Mouse (Mus musculus): ENCODE data around the gene Gna12.

Gene Gna12

GRCm38 (mm10) chr5:140830314-140831063 is at the start of gene Gna12:
Gene Gna12, minus strand, starts transcription at chr5:140830431.
- DNase-seq (ENCODE audit: low spot score) = peak; percentile 95

- DNase-seq (ENCODE audit: low spot score) = no peak
Observed at GRCm38 (mm10) chr5:140878644-140879043, 48.4 kb upstream of the Gna12 start.

DNA sequence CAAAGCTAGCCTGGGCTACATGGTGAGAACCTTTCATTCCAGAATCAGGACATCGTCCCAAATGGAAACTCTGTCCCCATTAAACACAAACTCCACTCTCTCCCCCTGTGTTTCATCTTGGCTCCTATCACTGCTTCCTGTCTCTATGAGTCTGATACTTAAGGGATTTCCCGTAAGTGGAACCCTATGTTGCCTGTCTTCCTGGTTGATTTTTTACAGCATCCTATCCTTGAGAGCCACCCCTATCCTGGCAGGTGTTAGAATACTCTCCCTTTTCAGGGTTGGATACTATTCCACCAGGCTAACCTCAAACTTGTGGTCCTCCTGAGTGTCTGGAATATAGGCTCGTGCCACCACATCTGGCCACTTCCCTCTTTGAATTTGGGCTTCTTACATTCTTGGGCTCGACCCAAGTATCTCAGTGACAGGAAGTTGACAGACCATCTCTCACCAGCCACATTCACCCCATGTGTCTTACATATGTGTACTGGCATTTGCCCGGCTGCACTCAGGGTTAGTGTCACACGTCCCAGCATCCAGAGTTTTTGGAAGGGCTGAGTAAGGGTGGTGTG is 43.6 kb upstream of the Gna12 start:
- no peak for DNase-seq (ENCODE audit: low spot score)

GRCm38 (mm10) chr5:140873039-140873551 is 42.9 kb upstream of the Gna12 start:
- DNase-seq (ENCODE audit: low spot score) = peak; percentile 27

GRCm38 (mm10) chr5:140872532-140873038 is 42.4 kb upstream of the Gna12 start:
- DNase-seq (ENCODE audit: low spot score) = no peak

- DNase-seq (ENCODE audit: low spot score) = no peak
Observed at GRCm38 (mm10) chr5:140871241-140871640, 41.0 kb upstream of the Gna12 start.

- DNase-seq (ENCODE audit: low spot score) = no peak
Observed at GRCm38 (mm10) chr5:140869034-140869433, 38.8 kb upstream of the Gna12 start.

DNA sequence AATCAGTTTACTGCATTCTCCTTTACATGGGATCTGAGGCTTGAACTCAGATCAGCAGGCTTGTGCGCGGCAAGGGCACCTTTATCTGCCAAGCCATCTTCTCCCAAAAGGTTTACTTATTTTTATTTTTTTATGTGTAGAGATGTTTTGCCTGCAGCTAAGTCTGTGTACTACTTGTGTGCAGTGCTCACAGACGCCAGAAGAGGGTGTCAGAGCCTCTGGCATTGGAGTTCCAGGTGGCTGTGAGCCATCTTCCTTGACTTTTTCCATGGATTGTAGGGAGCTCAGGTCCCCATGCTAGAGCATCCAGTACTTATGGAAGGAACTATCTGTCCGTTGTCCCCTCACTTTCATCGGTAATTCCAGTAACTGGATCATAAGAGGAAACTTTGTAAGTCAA is 29.5 kb upstream of the Gna12 start:
- no peak for DNase-seq (ENCODE audit: low spot score)

- DNase-seq (ENCODE audit: low spot score) = no peak
Observed at GRCm38 (mm10) chr5:140858335-140858734, 28.1 kb upstream of the Gna12 start.

DNA sequence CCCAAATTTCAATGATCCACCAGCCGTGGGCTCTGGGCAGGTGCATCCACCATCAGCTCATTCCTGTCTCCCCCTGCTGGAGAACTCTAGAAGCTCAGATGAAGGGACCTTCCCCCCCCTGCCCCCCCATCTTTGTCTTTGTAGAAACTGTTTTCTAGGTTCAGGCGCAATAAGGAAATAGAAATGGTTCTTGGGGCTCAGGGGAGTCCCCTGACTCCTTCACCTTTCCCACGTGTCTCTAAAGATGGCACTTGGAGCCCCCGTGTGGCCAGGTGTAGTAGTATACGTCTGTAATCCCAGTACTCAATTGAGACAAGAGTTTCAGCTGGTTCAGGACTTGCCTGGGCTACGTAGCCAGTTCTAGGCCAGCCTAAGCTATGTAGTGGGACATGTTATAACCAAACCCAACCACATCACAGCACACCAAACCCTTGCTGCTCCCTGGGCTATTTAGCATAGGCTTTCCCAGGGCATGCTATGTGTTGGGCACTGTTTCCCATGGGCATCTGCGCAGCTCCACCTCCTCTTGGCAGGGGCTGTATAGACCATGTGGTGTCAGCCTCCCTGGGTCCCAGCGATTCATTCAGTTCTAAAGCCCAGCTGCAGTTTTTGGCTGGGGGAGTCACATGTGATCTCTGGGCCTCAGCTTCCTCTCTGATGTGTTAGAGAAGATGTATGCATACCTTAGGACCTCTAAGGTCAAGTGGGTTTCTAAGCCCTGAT is 27.4 kb upstream of the Gna12 start:
- no peak for DNase-seq (ENCODE audit: low spot score)

DNA sequence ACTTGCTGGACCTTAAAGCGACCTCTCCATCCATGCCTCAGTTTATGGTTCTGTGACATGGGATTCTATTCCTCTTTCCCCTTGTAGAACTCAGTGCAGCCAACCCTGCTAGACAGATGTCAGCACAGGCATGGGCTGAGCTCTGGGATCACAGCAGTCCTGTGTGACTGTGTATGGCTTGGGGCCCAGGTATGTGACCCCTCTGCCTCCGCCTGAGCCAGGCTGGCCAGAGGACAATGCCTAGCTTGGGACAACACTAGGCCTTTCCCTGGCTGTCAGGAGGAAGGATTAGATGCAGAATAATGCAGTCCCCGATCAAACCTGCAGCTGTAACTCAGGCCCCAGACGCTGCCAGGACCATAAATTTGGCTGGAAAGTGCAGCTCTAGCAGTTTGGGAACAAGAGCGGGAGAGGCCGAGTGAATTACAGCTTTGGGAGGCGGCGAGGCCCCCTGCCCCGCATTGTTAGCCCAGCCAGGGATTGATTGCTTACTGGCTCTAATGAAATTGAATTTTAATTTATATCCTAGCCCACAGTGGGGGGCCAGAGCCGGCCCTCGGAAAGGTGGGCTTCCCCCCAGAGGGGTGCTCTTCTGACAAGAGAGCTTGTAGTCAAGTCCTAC is 25.8 kb upstream of the Gna12 start:
- no peak for DNase-seq (ENCODE audit: low spot score)

- peak; percentile 27 for DNase-seq (ENCODE audit: low spot score)
Observed at GRCm38 (mm10) chr5:140854700-140855099, 24.5 kb upstream of the Gna12 start.

DNA sequence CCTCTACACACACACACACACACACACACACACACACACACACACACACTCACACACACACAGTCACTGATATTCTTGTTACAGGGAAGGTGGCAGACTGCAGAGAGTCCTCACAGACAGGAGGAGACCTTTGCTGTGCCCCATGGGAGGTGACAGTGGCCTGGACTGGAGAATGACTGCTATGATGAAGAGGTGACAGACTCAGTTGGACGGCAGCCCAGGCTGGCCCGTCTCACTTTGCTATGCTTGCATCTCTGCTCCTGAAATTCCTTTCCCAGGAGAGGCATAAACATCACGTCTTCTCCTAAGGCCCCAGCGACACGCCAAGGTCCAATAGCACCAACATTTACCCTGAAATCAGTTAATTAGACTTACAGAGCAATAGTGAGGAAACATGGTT is 23.5 kb upstream of the Gna12 start:
- DNase-seq (ENCODE audit: low spot score) = no peak

DNA sequence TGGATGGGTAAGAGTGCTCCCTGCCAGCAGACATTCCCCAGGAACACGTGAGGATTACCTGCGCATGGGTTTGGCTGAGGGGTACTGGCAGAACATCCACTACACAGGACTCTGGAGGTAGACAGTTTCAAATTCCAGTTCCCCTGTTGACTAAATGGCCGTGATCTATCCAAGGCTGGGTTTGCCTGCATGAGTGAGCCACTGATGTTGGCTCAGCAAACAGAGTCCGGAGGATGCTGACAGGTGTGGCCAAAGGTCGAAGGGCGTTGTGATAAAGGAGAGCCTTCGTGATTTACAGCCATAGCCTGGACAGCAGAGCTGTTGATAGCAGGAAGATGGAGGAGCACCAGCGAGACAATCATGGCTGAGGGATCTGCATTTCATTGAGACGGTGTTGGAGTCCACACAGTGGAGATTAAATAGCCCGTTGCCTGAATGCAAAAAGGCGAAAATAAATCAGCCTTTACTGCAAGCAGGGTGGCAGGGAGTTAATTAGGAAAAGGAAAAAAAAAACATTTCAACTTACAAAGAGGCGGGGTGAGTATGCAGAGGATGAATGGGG is 22.3 kb upstream of the Gna12 start:
- DNase-seq (ENCODE audit: low spot score) = no peak

DNA sequence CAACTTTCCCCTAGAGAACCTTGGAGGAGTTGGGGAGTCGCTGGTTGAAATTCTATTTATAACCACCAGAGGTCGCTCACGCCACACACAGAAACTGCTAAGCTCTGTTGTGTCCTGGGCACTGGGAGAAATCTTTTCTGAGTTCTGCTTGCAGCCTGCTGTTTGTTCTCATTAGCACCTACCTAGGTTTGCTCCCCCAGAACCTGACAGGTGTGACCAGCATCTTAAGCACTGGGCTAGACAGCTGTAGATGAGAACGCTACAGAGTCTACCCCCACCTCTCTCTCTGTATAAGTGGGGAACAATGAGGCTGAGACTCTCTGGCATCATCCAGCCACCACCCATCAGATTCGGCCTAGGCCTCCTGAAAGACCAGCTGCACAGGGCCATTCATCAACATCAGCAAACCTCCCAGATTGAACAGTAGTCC is 17.1 kb upstream of the Gna12 start:
- no peak for DNase-seq (ENCODE audit: low spot score)

DNA sequence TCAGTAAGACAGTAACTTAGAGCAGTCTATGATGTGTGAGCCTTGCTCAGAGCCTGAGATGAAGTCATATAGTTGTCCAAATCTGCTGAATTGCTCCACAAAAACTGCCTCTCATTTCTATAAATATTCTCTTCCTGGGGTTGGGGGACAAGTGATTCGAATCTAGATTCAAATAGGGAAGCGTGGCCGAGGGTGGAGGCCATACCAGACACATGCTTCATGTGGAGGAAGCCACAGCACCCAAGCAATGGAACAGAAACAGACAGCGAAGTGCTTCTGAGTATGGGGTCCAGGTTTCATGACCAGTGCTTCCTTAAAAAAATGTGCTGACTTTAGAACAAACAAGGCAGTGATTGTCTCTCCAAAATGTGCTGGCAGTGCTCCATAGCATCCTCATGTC is 11.7 kb upstream of the Gna12 start:
- no peak for DNase-seq (ENCODE audit: low spot score)

DNA sequence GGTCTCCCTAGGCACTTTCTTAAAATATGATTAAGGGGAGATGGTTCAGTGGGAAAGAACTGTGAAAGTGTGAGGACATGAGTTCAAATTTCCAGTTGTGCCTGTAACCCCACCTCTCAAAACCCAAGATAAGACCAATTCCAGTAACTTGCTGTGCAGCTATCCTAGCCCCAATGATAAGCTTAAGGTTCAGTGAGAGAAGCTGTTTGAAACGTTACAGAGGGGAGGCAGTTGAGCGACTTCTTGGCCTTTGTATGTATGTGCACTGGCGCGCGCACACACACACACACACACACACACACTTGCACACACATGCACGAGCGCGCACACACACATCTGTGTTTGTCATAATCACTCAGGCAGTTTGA is 817 bp upstream of the Gna12 start:
- DNase-seq (ENCODE audit: low spot score) = no peak

GRCm38 (mm10) chr5:140829911-140830294 is 328 bp downstream of the Gna12 start:
- no peak for DNase-seq (ENCODE audit: low spot score)

DNA sequence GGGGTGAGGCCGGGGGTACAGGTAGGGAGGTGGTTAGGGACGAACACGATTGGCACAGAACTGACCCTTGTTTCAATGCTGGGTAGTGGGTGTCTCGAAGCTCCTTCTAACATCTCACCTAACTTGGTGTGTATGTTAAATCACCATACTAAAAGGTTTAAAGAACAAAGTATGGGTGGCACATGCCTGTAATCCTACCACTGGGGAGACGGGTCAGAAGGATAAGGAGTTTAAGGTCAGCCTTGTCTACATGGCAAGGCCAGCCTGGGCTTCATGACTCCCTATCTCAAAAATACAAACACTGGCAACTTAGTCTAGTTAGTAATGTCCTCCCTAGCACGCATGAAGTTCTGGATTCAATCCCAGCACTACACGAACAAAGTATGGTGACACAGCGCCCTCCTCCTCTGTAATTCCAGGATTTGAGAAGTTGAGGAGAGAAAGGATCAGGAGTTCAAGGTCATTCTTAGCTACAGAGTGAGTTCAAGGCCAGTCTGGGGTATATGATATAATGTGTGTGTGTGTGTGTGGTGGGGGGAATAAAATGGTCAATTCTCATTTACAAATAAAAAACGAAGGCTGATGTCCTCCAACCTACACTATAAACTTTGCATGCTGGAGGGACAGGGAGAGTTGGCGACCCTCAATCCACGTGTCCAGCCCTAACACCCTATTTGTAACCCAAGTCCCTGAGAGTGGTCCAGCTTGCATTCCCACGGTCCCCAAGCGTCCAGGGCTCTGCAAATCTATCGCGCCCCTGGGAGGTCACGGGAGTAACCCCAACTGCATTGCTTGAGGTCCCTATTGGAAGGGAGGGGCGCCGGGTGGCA is 935 bp downstream of the Gna12 start:
- no peak for DNase-seq (ENCODE audit: low spot score)

- DNase-seq (ENCODE audit: low spot score) = no peak
Observed at GRCm38 (mm10) chr5:140828363-140828762, 1.9 kb downstream of the Gna12 start.

- DNase-seq (ENCODE audit: low spot score) = peak; percentile 42
Observed at GRCm38 (mm10) chr5:140827896-140828295, 2.3 kb downstream of the Gna12 start.
